Mouse (Mus musculus): Measurements from ENCODE around the gene Ric3.

Gene Ric3

DNA sequence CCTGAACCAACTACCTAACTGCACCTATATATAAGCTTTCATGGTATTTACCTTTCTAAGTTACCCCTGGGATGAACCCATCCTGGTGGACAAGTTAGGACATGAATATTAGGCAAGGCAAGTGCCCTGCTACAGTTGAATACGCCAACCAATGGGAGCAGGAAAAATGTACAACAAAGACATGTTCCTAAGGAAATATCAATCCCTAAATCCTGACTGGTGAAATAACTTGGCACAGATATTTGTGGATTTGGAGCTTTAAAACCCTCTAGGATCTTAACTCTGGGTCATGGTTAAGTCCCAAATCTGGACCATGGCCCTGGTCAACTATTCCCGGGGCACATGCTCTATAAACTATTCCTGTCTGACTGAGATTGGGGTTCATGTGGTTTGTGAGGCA is 37.3 kb downstream of the Ric3 start:
- no peak for DNase-seq (ENCODE audit: low spot score in 2 of 2)

DNA sequence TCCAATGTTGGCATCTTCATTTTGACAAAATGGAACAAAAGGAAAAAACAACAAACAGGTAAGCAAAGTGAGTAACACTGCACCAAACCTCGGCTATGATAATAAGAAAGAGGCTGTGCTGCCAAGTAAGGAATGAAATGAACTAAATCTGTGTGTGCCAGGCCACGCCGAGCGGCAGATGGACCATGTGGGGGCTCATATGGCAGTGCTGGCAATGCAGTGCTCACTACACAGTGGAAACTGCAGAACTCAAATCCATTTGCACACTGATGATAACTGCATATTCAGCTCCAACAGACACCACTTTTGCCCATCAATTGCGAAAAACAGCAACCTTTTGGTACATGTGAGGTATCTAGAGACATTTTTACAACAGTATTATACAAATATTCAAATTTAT is 43.7 kb downstream of the Ric3 start:
- no peak for DNase-seq (ENCODE audit: low spot score in 2 of 2)

DNA sequence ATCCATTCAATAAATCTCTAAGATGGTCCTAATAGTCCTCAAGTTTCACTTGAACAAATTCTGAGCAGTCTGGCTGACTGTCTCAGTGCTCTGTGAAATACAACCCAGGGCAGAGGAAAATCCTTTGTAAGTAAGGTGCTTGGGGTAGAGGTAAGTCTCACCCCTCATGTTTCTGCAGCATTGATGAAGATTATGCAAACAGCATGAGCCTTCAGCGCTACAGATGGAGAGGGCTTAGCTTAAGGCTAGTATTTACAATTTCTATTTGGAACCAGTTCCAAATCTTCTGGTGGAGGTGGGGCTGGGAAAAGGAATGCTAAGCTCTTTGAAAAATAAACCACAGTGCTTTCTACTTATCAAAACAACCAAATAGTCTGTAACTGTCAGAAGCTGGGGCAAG is 44.1 kb downstream of the Ric3 start:
- DNase-seq (ENCODE audit: low spot score in 2 of 2) = no peak

DNA sequence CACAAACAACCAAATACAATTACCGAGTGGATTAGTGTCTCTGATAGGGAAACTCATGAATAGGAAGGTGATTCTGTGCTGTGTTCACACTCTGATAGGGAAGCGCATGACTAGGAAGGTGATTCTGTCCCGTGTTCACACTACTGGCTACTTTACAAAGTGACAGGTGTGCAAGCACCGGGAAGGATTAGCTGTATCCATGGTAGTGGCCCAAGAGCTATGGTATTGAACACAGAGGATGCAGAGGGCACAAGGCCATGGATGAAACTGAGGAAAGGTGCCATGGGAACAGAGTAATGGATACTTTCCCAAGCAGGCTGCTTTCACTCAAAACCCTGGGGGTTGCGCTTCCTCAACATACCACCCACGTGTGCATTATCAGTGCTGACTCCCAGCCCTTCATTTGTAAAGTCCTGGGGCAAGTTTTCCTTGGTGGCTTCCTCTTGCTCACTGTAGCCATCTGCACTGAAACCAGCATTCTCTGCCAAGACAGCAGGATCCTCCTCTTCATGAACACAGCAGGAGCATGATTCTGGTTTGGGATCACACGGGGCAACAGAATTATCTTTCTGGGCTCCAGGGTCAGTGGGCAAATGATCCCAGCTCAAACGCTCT is 44.9 kb downstream of the Ric3 start:
- no peak for DNase-seq (ENCODE audit: low spot score in 2 of 2)

DNA sequence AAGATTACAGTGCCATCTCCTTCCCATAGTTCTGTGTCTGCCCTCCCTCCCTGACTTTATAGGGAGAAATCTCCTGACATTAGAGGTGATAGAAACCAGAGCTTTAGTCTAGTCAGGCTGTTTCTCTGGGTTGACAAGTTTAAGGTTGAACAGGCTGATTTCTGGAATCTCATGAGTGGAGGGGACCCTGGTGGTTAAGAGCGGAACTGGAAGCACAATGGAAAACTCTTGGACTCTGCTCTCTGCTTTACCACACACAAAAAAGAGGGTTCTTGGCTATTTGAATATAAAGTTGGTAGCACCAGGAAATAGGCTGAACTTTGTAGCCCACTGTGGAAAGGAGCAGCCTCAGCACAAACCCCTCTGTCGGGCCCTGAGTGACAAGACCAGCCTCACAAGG is 51.1 kb downstream of the Ric3 start:
- DNase-seq (ENCODE audit: low spot score in 2 of 2) = no peak

DNA sequence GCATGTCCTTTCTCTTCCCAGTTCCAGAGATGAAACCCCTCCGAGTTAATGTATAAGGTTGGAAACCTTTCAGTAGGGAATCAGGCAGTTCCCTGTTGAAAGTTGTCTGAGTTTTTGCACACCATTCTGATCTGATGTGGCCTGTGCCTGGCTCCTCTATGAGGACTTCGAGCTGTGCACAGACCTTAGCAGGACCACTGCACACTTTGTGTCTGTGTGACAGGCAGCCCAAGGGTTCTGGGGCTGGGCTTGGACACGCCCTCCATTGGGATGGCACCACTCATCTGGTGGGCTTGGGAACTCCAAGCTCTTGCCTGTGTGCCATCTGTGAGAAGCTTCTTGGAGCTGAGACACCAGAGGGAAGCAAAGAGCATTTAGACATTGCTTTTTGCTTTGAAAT is 51.8 kb downstream of the Ric3 start:
- DNase-seq (ENCODE audit: low spot score in 2 of 2) = no peak

DNA sequence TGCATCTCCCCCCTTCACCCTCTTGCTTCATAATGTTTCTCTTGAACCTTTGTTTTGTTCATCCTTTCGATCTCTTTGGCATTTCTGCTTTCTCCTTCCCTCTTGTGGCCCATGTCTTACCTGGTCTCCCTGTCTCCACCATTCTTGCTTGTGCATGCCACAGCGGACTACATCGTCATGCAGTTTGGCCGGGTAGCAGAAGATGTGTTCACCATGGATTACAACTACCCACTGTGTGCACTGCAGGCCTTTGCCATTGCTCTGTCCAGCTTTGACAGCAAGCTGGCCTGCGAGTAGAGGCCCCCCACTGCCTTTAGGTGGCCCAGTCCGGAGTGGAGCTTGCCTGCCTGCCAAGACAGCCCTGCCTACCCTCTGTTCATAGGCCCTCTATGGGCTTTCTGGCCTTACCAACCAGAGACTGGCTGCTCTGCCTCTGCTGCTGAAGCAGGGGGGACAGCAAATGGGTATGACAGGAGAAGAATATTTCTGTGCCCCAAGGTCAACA is 53.1 kb downstream of the Ric3 start:
- DNase-seq (ENCODE audit: low spot score in 2 of 2) = no peak

DNA sequence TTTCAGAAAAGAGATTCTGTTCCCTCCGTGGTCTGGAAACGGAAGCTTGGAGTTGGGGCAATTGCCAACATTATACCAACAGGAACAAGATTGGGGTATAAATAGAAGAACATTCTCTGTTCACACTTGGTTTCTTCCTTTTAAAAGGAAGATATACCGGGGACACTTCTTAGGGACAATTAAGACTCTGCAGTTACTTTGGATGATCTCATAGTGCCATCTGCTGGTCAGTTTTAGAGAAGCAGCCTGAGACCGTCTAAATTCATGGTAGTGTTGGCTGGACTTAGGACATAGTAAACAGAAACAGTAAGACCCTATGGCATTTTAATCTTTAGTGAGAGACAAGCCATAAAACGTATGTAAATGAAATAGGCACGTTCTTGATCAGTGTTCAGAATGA is 54.9 kb downstream of the Ric3 start:
- peak in 1 of 2 experiments; percentile 36 for DNase-seq (ENCODE audit: low spot score in 2 of 2)

DNA sequence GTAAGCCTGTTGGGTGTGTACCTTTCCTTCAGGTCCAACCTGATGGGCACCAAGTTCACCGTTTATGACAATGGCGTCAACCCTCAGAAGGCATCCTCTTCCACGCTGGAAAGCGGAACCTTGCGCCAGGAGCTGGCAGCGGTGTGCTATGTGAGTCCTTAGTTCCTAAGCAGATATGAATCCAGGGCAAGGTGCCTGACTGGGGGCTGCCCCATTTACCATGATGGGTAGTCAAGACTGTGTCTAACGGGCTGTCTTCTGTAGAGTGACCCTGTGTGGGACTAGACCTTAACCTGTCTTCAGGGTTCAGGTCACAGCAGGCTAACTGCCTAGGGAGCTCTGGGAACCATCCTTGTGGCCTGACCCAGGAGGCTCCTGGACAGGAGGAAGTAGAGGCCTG is 55.4 kb downstream of the Ric3 start:
- no peak for DNase-seq (ENCODE audit: low spot score in 2 of 2)

DNA sequence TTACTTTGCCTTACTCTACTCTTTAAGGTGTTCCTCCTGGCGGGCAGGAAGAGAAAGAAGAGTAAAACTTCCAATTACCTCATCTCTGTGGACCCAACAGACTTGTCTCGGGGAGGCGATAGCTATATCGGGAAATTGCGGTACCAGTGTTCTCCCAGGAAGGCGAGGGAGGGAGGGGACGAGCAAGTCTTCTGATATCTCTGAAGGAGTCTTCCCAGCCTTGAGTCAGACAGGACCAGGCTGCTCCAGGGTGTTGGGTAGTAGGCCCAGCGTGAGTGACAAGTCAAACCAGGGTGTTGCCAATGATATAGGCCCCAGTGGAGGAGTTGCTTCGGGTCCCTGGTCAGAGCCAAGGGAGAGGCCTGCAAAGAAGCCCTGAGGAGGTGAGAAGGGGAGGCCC is 56.2 kb downstream of the Ric3 start:
- no peak for DNase-seq (ENCODE audit: low spot score in 2 of 2)

DNA sequence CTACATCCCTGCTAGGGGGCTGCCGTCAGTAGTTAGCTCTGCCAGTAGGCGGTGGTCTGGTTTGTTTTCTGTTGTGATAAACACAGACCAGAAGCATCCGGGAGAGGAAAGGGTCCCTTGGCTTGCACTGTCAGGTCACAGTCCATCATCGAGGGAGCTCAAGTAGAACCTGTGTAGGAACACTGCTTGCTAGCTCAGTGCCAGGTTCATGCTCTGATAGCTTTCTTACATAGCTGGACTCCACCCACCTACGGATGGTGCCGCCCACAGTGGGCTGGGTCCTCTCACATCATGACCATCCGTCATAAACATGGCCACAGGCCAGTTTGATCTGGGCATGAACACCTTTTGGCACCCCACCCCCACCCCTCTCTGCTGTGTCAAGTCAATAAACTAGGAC is 57.4 kb downstream of the Ric3 start:
- DNase-seq (ENCODE audit: low spot score in 2 of 2) = no peak

DNA sequence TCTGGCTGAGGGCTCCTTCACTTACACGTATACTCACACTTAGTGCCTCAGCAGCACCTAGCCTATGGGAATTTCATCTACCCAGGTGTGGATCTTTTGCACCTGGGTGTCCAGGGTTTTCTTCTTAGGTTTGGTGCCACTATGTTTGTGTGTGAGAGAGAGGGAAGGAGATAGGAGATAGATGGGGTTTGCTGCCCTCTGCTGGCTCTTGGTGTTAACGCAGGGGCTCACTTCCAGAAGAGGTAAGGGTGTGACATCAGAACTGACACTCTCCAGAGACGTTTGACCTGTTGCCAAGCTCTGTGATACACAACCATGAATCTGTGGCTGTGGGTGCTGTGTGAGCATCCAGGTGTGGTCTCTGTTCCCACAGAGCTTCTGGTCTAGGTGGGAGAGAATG is 61.7 kb downstream of the Ric3 start:
- peak; percentile 25 to 63 for DNase-seq (ENCODE audit: low spot score in 2 of 2)

DNA sequence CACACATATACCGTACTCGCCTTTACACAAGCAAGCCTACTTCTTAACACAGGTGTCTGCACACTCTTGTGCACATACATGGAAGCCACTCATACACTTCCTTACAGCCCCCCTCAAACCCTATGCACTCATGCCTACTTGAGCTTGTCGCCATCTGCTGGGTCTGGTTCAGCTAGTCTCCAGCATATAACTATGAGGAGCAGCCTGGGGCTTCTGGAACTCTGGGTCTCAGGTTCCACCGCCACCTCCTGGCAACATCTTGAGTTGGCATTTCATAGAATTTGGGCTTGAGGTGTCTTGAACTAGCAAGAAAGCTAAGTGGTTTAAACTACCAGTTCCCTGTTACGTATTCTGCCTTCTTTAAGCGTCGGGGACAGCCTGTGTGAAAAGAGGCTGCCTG is 63.9 kb downstream of the Ric3 start:
- DNase-seq (ENCODE audit: low spot score in 2 of 2) = no peak

DNA sequence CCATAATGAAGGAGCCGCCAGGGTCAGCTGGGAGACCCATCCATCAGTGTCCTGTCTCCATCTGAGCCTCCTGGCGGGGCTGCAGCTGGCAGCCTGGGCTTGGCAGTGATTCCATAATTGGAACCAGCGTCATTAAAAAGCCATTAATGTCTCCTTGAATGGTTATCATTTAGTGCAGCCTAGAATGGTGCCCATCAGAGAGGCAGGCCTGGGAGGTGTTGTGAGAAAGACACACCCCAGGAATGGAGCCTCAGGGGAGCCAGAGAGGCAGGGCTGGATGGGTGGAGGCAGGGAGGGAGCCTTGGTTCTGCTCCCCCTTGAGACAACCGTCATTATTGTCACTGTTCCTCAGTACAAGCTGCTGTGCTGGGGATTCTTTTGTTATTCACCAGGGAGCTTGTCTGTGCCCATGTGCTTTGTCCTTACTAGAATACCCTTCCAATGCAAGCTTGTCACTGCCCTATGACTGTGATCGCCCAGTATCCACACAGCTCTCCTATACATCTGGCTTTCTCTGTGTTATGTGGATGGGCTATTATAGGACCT is 66.7 kb downstream of the Ric3 start:
- DNase-seq (ENCODE audit: low spot score in 2 of 2) = no peak

DNA sequence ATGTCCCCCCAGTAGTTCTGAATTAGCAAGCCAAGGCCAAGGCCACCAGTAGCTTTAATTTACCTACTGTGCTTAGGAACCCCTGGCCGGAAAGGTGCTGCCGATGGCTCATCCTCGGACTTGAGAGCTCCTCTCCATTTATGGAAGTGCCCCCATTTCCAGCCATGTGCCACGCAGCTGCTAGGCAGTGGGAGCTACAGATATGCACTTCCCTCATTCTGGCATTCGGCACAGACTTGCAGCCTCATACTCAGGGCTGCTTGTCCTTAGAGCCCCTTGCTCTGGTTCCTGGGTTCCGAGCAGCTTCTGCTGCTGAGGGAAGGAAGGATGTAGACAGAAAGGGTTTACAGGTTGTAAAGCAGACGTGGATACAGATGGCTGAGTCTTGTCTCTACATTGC is 68.3 kb downstream of the Ric3 start:
- DNase-seq (ENCODE audit: low spot score in 2 of 2) = no peak

DNA sequence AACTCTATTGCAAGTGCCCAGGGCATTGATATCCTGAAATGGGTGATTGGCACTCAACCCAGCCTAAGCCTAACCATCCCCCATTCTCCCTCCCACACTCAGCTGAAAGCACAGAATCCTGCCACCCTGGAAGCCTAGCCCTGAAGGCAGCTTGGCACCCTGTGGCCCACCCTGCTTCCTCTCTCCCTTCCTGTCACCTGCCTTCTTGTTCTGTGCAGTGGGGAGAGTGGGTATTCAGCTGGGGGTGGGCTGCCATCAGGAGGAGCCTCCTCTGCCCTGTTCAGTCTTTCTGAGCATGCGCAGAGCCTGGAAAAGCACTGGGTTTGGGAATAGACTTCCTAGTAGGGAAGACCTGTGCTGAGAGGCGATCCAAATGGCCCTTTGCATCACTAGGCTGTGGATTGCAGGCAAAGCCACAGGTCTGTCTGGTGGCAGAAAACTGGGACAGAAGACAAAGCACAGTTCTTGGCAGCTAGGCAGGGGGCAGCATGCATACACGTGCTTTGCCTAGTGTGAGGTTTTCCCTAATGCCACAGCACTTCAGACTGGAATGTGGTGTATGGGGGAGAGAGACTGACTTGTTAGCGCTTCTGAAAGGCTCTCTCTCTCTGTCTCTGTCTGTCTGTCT is 70.0 kb downstream of the Ric3 start:
- DNase-seq (ENCODE audit: low spot score in 2 of 2) = no peak

DNA sequence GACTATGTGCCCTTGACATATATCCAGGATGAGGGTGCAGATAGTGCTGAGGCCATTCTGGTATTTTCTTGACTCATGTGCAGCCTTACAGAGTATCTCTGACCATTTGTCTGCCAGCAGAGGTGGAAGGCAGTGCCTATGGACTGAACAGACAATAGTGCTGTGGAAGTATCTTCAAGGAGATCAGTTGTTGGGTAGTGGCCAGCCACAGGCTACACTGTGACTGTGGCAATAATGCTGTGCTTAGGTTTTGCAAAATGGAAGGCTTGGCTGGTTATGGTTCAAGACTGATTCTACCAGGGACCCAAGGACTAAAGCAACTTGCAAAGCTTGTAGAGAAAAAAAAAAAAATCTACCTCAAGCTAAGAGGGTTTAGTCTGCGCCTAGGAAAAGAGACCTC is 70.6 kb downstream of the Ric3 start:
- DNase-seq (ENCODE audit: low spot score in 2 of 2) = no peak

DNA sequence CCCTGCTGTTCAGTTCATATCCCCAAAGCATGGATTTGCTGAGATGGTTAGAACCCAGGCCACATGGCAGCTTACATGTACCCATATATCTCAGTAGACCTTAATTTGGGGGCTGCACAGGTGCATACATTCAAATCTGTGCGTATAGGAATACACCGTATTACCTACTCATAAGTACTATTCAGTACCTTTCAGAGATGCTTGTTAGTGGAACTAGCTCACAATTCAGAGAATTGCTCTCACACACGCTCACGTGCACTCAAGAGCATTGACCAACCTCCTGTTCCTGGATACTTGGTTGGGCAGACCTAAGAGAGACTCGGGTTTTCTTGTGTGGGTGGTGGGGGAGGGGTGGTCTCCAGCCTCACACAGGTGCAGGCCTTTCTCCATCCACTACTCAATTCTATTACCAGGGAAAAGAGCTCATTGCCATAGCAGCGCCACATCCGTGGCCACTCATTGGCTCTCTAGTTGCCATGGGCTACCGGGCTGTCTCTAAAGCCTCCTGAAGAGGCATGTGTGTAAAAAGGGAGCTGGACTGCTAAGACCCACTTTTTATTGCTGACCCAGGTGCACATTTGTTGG is 71.4 kb downstream of the Ric3 start:
- no peak for DNase-seq (ENCODE audit: low spot score in 2 of 2)

DNA sequence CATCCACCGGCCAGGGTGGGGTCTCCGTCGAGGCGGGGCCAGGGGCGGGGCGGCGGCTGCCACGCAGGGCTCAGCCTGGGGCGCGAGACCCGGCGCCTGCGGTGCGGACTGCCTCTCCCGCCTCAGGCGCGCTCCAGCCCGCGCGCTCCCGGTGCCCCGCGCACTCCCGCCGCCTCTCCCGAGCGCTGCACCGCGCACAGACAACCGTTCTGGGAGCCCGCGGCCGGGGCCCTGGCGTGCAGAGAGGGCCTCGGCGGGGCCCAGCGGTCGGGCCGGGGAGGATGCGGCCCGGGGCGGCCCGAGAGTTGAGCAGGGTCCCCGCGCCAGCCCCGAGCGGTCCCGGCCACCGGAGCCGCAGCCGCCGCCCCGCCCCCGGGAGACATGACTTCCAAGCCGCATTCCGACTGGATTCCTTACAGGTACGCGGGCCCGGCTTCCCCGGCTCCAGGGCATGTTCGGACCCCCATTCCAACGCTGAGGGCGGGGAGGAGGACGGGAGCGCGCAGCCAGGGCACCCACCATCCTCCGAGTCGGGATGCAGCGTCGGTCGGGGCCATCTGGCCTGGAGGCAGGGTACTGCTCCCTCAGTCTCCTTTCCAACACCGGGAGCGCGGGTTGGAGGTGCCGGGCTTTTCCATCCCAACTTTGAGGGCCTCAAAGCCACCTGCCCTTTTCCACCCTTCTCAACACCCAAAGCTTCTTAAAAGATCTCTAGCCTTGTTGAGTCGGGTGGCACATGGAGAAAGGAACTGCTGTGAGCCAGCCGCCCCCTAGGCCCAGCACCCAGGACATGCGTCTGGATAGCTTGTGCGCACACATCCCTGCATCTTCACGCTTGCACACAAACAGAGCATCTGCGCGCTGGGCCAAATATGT is 72.2 kb downstream of the Ric3 start:
- DNase-seq (ENCODE audit: low spot score in 2 of 2) = no peak

DNA sequence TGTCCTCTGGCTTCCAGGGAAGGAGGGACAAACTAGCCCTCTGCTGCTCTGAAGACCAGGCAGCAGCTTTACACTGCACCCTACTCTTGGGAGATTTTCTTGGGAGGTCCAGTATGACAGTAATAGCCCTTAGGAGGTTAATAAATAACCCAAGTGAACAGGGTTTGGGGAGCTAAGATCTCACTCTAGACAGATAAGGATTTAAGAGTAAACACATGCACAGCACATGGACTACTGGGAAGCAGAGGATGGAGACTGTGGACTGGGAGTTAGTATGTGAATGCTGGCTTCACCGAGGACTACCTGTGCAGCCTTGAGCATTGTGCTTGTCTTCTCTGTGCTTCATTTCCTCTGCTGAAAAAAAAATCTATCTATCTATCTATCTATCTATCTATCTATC is 73.9 kb downstream of the Ric3 start:
- no peak for DNase-seq (ENCODE audit: low spot score in 2 of 2)

DNA sequence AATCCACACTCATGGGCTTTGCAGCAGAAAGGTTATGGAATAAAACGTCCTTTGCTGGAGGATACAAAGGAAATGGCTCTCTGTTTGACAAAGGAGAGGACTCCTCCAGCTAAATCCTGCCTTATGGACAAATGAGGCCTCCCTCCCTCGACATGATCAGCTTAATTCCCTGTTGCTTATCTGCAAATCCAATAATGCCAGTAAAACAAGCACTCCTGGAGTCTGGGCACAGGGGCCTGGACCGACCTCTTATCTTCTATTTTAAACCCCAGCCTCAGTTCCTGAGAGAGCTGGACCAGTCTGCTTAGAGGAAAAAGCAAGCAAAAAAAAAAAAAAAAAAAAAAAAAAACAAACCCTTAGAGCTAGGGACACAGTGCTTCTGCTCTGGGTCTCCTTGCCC is 79.5 kb downstream of the Ric3 start:
- no peak for DNase-seq (ENCODE audit: low spot score in 2 of 2)

DNA sequence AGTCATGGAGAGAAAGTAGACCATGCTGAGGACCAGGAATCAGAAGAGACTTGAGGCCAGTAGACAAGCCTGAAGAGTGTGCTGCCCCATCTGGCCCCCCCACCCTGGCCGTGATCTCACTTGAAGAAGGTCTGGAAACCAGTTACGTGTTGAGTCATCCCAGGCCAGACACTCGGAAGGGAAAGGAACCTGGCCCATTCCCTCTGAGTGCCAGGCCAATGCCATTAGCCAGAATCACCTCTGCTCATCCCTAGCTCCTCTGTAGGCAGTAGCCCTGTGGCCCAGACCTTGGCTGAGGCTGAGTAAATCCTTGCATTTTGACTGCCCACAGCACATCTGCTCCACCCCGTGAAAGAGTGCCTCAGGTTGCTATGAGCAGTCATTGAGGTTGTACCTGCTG is 81.2 kb downstream of the Ric3 start:
- DNase-seq (ENCODE audit: low spot score in 2 of 2) = no peak
